Mouse (Mus musculus): ENCODE measurements around the gene Cox11.

DNA sequence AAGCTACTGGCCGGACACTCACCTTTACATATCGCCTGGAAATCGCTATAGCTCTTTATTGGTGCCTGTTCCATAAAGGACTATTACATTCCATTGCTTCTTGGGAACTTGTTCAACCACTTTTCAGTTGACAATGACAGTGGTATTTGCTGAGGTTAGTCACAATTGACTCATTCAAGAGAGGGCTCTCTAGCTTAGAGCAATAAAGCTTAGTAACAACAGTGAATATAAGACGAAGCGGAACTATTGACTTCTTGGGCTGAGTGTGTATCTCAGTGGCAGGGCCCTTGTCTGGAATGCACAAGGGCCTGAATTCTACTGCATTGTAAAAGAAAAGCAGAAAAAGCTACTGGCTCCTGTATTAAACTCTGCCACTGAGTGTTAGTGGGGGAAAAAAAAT is 40.6 kb downstream of the Cox11 start:
- no peak for TF ChIP-seq CTCF (IDR thresholded peaks at IDR 0.05; ENCODE audit: extremely low read depth, insufficient read depth, insufficient read length, insufficient replicate concordance)
- no peak for TF ChIP-seq POLR2A (IDR thresholded peaks at IDR 0.05; ENCODE audit: low read depth, low read length)
